Mouse (Mus musculus) embryo, embryonic 11 days (tissue): ENCODE results near the gene Gnpat.

Experiments used
- DNase-seq: peaks from one replicate; pipeline ENCODE4 v3.0.0-alpha.2; 2015

The Gnpat gene

DNA sequence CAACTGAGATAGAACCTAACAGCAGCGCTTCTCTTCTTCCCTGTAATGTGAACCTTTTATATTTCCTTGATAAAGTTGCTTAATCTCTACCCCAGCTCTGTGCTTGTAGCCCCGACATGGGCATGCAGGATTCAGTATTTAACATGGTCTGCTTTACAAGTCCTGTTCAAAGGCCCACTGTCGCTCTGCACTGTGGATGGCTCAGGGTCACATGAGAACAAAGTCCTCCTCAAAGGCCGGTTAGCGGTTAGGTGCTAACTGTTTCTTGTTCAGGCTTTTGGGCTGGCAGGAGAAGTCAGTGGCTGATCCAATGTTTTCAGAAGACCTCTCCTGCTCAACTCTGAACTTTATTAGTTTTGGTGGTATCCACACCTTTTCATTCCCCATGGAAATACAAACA is 17.3 kb upstream of the Gnpat start:
- DNase-seq, result no peak

- no peak for DNase-seq
Measured at GRCm38 (mm10) chr8:124853511-124853910, 9.3 kb upstream of the Gnpat start.

DNA sequence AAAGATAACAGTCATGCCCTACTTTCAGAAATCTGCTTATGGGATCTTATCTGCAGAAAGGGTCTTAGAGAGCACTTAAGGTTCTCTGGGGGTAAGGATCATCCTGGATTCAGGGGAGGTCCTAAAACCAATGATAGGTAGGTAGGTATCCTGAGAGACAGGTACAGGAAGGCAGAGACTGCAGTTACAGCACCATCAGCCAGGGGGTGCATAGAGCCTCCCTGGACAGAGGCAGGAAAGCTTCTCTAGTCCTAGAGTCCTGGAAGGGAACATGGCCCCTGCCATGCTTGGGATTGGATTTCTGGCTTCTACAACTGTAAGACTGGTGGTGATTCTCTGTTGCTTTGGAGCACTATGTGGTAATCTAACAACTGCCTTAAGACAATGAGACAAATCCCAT is 3.4 kb upstream of the Gnpat start:
- DNase-seq, result no peak

DNA sequence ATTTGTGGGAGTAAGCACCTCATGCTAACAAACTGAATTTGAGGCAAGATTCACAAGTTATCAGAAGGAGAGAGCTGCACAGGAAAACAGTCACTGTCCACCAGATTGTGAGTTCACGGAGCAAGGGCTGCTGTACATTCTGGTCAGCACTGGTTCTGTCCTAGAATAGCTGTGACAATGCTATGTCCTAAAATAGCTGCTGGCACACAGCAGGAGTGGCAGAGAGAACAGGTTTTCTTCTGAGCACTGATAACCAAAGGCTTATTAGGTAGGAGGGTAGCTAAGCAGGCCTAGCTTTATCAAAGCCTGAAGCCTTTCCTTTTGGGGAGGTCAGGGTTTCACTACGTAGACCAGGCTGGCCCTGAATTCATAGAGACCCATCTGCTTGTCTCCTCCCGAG is 2.6 kb upstream of the Gnpat start:
- no peak for DNase-seq

DNA sequence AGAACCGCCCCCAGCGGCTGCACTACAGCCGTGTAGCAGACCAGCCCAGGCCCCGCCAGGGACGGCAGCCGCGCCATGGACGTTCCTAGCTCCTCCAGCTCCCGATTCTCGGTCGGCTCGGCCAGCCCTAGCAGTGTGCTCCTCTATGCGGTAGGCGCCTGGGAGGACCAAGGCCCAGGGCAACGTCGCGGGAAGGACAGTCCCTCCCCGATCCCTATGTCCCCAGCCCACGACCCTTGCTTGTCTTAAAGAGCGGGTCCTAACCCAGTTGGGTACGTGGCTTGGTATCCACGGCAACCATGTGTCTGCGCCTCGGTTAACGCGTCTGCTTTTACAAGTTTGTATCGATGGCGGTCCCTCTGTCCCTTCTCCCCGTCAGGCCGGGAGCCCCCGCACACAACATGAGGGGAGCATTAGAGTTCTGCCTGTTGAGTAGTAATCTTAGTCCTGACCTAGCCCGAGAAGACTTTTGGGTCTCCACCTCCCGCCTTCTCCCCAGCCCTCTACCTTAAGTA is 387 bp downstream of the Gnpat start:
- no peak for DNase-seq

GRCm38 (mm10) chr8:124863729-124864128 is 896 bp downstream of the Gnpat start:
- peak; percentile 23 for DNase-seq

DNA sequence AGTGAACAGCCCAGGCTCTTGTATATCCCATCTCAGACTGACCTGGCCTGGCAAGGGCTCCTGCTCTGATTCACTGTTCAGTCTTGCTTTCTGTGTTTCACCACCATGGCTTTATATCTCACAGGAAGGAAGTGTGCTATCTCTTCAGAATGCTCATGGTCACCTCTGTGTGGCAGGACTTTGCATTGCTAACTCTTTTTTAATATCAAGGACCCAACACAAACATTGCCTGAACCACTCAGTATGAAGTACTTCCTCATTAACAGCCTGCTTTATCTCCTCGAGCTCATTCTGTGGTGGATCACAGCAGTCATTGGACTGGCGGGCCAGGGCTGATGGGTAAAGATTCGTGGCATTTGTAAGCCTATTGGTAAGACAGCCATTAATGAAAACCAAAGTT is 3.8 kb downstream of the Gnpat start:
- DNase-seq, result no peak

DNA sequence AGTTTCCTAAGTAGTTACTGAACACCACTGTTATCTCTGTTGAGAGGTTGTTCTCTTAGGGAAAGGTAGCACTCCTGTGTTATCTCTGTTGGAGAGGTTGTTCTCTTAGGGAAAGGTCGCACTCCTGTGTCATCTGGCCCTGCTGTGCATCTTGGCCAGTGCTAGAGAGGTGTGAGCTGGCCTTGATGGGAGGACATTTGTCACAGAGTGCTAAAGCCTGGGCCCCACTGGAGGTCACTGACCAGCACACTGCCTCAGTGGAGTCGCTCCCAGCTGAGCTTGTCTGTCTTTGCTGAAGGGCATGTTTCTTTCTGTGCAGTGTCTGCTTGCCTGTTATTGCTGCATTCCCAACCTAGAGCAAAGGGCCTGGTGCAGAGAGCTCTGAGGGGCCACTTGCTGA is 4.3 kb downstream of the Gnpat start:
- no peak for DNase-seq

GRCm38 (mm10) chr8:124869708-124870107 is 6.9 kb downstream of the Gnpat start:
- no peak for DNase-seq

DNA sequence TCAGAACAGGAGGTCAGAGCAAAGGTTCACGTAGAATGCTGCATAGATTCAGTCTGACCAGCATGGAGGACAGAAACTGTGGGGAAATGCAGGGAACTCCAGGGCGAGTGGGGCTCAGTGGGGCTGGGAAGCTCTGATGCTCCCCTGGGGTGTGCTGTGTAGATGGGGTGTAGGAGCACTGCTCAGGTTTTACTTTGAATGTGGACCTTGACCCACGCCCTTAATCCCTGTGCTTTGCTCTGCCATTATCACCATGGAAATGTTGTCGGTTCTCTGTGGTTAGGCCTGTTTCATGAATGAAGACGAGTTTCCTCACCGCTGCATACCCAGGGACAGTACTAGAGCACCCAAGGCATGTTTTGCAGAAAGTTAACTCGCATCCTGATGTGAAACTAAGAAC is 8.6 kb downstream of the Gnpat start:
- DNase-seq, result no peak

DNA sequence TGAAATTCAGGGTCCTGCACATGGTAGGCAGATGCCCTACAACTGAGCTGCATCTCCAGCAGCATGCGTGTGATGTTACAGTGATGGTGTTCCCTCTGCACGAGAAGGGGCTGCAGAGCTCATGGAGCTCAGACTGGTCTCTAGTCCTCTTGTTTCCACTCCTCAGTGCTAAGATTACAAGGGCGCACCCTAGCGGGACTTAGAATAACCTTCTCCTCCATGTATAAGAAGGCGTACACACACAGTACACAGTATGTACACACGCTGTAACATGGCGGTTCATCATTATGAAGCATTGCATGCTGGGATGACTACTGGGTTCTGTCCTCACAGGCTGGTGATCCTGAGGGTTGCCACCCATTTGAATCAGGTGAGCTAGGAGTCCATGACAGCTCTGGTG is 9.2 kb downstream of the Gnpat start:
- DNase-seq, result no peak

- no peak for DNase-seq
Measured at GRCm38 (mm10) chr8:124872690-124873089, 9.9 kb downstream of the Gnpat start.

DNA sequence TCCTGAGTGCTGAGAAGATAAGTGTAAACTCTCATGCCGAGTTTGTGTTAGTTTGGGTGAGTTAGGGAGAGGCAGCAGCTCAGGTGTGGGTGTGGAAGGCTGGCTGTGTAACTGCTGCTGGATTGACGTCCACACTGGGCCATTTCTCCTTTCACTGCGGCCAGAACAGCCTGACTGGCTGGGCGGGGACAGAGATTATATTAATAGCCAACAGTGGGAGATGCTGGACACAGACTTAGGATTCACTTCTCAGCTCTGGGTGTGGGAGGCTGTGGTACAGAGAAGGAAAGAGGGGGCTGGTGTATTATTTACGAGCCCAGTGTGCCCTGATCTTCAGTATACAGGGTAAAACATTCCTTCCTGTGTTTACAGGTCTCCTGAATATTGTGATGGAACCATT is 15.3 kb downstream of the Gnpat start:
- DNase-seq, result no peak

DNA sequence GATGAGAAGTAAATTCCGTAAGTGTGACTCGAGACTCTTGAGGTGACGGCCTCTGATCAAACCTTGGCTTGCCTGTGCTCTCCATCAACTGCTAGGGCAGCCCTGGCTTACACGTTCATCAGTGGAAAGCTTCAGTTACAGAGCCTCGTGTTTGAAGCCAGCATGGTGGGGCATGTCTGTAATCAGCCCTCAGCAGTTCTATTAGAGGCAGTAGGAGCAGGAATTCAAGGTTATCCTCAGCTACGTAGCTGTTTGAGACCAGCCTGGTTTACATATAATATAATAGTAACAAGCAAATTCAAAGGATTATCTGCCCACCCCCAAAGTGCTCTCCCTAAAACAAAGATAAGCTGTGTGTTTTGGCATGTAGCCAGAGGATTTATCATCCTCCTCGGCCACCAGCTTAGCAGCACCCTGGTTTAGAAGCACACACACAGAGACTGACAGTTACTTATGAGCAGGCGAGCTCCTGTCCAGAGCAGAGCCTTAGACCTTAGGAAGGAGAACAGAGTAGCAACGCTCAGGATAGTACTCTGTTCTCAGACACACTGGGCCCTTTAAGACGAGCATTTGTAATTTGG is 16.2 kb downstream of the Gnpat start:
- no peak for DNase-seq

- DNase-seq, result no peak
Measured at GRCm38 (mm10) chr8:124888385-124888784, 25.6 kb downstream of the Gnpat start.

DNA sequence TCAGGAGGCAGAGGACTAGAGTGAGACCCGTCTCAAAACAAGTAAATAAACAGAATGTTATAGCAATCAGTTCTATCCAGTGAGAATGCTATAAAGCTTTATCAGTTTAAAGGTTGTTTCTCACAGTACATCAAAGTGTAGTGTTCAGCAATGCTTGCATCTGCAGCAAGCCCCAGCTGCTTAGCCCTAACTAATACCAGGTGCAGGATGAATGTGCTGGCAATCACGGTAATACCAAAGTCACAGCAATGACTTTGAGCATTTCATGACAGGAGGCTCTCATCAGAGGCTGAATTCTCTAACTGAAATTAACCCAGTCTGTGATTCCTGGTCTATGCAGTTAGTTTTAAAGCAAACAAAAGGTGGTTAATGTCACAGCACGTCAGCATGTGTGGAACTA is 29.8 kb downstream of the Gnpat start:
- DNase-seq, result peak; percentile 13

DNA sequence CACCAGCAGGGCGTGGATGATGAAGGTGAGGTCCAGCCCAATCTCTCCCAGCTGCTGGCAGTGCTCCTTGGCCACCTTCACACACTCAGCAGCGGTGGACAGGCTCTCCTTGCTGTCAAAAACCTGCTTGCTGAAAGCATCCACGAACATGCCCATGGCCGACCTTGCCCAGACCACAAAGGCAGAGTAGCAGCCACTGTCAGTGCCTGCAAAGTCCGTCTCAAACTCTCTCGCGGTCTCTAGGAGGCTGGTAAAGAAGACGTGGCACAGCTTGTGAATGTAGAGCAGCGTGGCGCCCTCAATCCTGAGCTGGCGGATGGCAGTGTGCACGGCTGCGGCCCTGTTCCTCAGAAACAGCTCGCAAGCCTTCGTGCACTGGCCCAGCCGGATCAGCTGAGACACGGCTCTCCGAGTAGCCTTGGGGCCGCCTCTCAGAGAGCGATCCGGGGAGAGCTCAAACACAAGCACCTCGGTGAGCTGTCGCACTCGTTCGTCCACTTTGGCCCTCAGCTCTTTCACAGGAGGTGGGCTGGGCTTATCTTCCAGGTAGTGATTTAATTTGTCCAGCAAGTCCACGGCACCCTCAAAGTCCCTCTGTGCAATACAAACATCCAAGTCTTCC is 33.3 kb downstream of the Gnpat start:
- no peak for DNase-seq

- peak; percentile 81 for DNase-seq
Measured at GRCm38 (mm10) chr8:124896632-124897385, 34.0 kb downstream of the Gnpat start.

GRCm38 (mm10) chr8:124897386-124898250 is 34.8 kb downstream of the Gnpat start, which contains the start of the genes Exoc8 and Sprtn:
Gene Exoc8 (minus strand): TSS chr8:124897705.
Gene Sprtn (plus strand): TSS chr8:124897886.
- DNase-seq, result peak; percentile 97

DNA sequence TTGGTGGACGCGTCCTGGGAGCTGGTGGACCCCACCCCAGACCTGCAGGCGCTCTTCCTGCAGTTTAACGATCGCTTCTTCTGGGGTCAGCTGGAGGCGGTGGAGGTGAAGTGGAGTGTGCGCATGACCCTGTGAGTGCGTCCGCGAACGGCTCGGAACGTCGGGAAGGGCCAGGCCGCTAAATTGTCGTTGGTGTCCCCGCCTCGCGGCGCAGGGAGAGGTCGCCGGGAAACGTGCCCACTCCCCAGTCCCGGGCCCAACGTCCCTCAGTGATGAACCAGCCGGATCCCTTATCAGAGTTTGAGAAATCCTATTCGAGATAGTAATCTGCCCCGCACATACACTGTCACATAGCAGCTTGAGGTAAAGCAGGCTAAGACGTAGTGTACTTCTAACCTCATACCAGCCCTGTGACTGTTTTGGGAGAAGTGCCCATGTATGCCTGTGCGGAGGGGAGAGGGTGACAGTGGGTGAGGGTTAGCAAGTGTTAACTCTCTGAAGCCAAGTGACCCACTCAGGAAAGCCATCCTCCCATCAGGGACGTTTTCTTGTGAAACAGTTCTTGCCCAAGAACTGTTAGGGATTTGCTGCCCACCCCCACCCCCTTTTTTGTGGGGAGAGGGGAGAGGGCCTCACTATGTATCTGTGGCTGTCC is 35.5 kb downstream of the Gnpat start:
- no peak for DNase-seq

- no peak for DNase-seq
Measured at GRCm38 (mm10) chr8:124903198-124903597, 40.4 kb downstream of the Gnpat start.

DNA sequence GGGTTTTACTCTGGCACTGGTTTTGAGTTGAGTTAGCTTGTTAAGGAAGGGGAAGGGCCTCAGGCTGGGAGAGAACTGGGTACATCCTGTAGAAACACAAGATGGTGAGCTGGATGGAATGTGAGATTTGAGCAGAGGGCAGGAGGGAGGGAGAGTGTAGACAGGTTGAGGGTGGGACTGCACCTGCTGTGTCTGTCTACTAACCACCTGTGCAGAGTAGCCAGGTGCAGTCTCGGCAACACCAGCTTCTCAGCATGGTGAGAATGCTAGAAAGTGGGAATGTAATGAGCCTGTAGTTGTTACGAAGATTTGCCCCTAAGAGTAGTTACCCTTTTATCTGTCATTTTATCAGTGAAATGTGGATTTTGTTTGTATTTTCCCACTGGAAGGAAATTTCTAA is 42.6 kb downstream of the Gnpat start:
- DNase-seq, result no peak

DNA sequence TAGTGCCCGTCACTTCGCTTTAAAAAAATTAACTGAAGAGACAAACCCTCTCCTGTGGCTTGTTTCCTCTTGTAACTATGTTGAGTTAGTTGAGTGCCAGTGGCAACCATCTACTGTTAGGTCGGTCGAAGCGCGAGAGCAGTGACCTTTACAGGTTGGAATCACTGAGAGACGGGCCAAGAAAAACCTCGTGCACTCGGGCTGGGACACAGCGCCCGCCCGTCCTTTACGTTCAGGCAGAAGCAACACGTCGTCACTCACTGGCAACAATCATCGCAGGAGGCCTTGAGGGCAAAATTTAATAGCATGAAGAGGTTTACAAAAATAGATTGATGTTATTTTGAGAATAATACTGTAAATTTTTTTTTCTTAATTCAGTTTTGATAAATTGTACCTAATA is 47.1 kb downstream of the Gnpat start:
- DNase-seq, result no peak
